Mouse (Mus musculus): ENCODE results near the gene Mrpl27.
"Not testable (repeated sequence)": the region's sequence is repeated elsewhere in the genome, so short reads cannot be mapped to it uniquely, and the experiment has no call there.

Mrpl27 gene

DNA sequence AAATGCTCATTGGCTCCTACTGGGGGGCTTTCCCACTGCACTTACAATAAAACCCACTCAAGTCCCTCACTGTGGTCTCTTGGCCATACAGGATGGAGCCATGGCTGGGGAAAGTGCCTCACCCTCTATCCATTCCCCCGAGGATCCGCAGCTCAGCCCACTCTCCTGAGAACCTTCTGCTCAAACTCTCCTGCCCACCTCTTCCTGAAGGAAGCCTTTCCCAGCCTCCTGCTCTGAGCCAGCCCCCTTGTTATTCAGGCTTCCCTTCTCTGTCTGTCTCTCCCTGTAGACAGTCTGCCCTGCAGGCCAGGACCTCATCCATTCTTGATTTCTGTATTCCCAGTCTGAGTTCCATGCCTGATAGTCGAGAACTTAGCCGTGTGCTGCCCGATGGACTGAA is 21.4 kb downstream of the Mrpl27 start:
- DNase-seq (ENCODE audit: low read depth) = no peak

DNA sequence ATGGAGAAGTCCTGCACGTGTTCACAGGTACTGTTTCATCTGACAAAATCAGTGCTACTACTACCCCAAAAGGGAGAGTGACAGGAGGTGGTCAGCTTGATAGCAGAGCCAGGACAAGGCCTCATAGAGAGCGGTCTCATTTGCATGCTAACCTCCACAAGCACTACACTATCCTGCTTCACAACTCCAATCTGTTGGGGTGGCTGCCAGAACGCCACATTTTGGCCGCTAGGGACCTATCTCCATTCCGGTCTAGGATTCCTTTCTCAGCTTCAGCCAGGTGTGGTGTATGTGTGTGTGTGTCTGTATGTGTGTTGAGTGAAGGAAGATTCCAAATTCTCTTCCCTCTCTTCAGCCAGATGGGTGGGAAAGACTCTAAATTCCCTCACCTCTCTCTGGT is 21.9 kb downstream of the Mrpl27 start:
- no peak for DNase-seq (ENCODE audit: low read depth)

DNA sequence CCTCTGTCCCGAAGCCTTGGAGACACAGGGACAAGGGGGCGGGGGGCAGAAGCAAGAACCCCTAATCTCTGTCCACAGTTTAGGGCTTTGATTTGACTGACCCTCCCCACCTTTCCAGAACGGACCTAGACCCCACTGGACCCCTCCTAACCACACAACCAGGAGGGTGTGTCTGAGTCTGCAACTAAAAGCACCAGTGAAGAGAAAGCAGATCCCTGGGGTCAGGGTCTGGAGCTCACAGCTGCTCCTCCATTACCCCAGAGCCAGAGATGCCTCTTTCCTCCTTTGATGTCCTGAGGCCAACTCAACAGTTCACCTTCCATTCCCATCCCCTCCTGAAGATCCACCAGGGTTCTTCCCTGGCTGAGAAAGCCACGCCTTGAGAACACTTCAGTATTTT is 22.7 kb downstream of the Mrpl27 start:
- DNase-seq (ENCODE audit: low read depth) = no peak

DNA sequence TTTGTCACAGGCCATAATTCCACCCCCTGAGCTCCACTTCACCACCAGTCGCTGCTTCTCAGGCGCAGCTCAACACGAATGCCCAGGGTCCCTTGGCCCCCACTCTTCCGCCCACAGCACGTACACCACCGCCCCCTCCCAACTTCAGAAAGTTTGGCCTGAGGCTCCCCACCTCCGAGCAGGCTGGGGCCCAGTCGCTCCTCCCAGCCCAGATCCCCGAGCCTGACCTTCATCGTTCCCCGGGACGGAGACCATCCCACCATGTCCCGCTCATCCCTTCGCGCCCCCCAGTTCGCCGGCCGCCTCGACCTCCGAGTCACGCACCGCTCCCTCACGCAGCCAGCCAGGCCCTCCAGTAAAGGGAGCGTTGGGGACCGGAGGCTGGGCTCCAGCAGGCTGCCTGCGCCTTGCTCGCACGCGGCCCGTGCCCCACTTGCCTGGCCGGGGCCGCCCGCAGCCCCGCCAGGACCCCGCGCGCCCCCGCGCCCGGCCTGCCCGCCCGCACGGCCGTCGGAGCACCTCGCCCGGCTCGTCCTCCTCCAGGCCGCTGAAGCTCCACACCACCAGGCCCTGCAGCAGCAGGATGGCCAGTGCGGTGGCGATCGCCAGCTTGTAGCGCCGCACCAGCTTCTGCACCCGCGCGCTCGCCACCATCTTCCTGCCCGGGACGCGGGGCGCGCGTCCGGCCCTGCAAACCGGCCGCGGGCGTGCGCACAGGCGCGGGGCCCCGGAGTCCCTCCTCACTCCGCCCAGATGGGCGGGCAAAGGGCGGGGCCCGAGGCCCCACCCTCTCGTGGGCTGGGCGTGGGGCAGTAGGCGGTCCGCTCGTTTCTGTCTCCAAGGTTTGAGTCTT is 23.4 kb downstream of the Mrpl27 start, which contains the start of gene Xylt2:
TSS of gene Xylt2 (minus strand) at position 762 of the 853 bp plus-strand sequence.
- peak; percentile 95 for DNase-seq (ENCODE audit: low read depth)

DNA sequence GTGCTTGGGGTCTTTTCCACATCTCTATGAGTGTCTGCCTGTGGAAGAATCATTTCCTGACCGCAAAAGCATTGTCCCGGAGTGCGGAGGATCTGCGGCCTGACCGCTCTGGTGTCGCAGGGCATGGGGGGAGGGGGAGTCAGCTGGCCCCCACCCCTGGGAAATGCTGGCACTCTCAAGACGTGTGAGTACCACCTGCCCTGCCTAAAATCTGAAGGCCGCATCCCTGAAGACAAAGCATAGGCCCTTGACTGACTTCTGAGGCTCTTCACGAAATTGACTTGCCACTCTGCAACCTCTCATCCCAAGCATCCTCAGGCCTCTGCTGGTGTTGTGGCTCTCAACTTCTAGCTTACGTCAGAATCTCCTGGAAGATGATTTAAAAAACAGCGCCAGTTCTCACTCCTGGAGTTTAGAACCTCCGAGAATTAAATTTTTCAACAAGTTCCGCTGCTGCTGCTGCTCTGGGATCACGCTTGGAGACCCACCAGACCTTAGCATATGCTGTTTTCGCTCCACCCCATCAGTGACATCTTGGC is 24.1 kb downstream of the Mrpl27 start:
- DNase-seq (ENCODE audit: low read depth) = no peak

DNA sequence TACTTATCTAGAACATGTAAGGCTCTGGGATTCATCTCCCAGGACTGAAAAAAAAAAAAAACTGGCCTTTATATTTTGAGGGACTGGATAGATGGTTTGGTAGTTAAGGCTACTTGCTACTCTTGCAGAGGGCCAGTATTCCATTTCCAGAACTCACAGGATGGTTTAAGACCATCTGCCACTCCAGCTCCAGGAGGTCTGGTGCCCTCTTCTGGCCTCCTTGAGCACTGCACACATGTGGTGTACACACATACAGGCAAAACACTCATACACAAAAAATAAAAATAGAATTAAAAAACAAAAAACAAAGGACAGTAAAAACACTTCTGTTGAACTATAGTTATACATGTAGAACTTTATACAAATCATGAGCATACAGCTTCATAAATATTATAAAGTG is 27.1 kb downstream of the Mrpl27 start:
- DNase-seq (ENCODE audit: low read depth) = no peak

DNA sequence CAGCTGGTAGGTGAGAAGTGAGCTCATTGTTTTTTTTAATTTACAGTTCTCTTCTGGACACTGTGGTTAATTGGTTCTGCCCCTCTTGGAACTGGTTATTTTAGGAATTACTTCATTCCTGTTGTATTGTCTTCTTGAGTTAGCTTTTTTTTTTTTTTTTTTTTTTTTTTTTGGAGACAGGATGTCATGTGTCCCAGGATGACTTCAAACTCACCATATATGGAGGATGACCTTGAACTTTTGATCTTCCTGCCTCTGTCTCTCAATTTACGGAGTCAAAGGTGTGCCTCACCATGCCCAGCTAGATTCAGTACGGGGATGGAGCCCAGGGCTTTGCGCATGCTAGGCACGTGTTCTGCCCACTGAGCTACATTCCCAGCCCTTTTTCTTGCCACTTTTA is 28.1 kb downstream of the Mrpl27 start:
- no peak for DNase-seq (ENCODE audit: low read depth)

DNA sequence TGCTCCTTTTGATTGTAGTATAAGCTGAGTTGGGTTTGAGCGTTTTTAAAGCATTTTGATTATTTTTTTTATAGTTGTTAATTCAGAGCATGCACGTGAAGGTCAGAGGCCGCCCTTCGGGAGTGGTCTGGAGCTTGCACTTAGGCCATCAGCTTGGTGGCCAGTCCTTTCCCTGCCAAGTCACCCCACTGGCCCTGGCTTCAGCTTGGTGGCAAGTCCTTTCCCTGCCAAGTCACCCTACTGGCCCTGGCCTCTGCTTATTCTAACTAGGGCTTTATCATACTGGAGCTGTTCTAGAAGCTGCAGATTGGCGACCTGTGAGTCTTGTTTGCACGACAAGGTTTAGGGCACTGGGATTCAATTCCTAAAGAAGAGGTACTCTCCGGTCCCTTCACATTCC is 28.9 kb downstream of the Mrpl27 start:
- DNase-seq (ENCODE audit: low read depth) = no peak

DNA sequence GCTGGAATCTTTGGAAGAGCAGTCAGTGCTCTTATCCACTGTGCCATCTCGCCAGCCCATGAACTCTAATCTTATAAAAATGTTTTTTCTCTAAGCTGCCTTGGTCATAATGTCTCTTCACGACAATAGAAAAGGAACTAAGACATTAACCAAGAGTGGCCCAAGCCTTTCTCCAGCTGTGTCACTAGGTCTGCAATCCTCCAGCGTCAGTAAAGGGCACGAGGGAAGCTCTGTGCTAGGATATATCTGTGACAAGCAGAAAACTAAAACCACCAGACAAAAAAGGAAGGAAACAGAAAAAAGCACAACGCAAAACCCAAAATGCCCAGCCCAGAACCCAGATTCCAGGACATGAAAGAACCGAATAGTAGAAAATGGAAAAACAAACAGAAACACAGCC is 33.6 kb downstream of the Mrpl27 start:
- DNase-seq (ENCODE audit: low read depth) = no peak

DNA sequence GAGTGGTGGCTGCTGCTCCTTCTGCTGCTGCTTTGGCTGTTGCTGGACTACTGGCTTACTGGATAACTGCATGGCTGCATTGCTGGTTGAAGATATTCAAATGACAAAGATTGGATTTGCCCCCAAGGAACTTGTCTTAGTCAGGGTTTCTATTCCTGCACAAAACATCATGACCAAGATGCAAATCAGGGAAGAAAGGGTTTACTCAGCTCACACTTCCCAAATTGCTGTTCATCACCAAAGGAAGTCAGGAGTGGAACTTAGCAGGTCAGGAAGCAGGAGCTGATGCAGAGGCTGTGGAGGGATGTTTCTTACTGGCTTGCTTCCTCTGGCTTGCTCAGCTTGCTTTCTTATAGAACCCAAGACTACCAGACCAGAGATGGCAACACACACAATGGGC is 38.9 kb downstream of the Mrpl27 start:
- not testable (repeated sequence) for DNase-seq (ENCODE audit: low read depth)

DNA sequence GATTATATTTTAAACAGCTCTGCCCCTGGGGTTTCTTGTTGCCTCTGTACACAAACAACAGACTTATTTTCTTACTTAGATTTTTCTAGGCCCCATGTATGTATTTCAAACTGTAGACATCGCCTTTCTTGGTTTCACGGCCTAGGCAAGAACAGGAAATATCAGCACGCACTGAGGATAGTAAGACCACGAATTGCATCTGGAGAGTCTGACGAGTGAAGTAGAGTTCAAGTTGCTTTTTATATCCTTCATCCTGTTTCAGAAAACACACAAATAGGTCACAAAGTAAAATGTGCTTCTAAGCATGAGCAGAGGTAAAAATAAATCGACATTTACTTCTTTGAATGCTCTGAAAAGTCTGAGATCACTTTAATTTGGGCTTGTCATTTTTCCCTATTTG is 41.9 kb downstream of the Mrpl27 start:
- peak; percentile 64 for DNase-seq (ENCODE audit: low read depth)

DNA sequence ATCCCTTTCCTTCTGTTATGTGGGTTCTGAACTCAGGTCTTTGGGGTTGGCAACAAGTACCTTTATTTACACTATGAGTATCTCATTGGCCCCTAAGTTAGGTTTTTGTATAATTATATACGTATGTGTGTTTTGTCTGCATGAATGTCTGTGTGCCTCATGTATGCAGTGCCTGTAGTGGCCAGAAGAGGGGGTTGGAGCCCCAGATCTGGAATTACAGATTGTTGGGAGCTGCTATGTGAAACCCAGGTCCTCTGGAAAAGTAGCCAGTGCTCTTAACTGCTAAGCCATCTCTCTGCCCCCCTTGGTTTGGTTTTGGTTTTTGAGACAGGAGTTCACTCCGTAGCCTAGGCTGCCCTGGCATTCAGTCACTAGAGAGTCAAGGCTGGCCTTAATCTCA is 43.6 kb downstream of the Mrpl27 start:
- no peak for DNase-seq (ENCODE audit: low read depth)

DNA sequence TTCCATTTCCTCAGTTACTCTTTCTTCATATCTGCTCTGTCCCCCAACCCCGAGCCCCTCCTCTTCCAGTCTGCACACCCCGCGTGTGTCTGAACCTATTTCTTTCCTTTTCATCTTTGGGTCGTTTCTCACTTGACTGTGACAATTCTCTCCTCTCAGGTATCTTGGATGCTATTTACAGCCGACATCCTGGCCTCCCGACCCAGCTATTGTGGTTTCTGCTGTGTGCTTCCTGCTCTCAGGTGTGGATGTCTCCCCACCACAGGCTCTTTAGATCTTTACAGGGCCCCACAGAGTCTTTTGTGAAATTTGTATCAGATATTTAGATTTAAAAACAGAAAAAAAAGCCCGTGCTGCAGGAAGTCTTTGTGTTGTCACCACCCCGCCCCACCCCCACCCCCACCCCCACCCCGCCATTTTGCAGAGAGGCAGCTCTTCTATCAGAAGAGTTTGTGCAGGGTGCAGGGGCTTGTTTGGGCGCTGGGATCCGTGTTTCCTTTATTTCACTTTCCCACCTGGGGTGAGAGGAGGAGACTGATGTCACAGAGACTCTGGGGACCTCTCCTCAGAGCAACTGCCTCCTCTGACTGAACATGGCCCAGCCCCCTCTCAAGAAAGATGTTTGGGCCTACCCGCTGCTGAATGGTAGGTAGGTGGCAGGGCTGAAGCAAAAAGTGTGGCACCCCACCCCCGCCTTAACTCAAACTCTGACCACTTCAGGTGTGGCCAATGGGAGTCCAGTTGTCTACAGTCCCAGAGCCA is 44.3 kb downstream of the Mrpl27 start:
- DNase-seq (ENCODE audit: low read depth) = peak; percentile 91

DNA sequence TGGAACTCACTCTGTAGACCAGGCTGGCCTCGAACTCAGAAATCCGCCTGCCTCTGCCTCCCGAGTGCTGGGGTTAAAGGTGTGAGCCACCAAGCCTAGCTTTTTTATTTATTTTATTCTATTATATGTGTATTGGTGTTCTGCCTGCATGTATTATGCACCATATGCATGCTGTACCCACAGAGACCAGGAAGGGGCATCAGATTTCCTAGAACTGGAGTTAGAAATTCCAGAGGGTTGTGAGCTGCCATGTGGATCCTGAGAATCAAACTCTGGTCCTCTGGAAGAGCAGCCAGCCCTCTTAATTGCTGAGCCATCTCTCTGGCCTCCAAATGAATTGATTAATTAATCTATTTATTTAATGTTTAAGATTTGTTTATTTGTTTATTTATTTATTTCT is 45.8 kb downstream of the Mrpl27 start:
- no peak for DNase-seq (ENCODE audit: low read depth)

DNA sequence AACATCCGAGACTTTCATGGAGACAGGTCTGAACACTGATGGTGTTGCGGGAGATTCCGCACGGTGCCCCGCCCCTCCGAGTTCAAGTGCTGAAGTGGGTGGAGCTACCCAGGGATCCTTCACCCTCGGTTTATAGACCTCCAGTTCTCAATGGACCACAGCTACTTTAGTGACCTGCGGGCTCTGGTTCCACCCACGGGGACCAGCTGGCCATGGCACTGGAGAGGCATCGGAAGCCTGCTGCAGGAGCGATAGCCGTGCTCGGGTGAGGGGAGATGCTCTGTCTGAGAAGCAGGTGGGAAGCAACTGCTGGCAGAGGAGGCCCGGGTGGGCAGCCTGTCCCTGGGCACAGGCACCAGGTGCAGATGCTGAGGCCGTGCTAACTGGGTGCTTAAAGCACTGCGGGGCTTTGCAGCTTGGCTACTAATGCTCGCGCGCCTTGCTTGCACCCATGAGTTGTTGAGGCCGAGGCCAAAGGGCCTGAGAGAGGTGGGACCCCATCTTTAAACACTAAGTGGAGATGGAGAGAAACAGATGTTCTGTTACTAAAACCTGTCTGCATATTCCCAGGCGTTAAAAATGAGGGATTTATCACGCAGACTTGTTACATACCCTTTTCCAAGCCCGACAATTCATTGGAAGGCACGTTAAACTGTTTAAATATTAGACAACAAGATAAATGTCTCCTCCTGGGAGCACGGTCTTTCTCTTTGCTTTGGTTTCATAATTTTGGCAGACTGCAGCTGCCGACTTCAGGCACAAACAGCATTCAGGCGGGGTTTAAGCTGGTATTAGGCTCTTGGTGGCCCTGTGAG is 48.0 kb downstream of the Mrpl27 start:
- DNase-seq (ENCODE audit: low read depth) = no peak

DNA sequence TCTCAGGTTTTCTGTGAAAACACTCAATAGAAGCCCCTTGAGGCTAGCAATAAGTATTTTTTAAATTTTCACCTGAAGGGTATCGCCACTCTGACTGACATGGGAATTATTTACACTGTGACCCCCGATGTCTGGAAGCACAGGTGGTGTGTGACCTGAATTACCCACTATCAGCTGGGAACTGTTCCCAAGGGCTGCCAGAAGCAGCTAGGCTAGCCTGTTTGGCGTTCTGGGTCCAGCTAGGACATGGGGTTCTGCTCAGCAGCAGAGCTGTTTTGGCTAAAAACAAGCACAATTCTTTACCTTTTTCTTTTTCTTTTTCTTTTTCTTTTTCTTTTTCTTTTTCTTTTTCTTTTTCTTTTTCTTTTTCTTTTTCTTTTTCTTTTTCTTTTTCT is 48.6 kb downstream of the Mrpl27 start:
- DNase-seq (ENCODE audit: low read depth) = no peak

DNA sequence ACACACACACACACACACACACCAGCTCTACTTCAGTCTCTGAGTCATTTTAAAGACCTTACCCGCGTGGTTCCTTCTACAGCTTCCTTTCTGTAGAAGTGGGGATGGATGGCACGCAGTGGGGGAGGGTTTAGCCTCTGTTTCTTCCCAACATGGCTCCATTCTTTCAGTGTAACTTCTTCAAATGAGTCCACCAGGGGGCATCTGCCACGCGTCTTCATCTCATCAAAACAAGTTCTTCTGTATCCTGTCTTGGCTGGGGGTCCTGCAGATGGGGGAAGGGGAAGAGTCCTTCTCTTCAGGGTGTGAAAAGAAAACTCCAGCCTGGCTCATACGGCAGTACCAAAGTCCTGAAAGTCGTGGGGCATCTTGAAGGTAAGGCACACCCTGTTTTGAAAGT is 50.5 kb downstream of the Mrpl27 start:
- DNase-seq (ENCODE audit: low read depth) = peak; percentile 71

DNA sequence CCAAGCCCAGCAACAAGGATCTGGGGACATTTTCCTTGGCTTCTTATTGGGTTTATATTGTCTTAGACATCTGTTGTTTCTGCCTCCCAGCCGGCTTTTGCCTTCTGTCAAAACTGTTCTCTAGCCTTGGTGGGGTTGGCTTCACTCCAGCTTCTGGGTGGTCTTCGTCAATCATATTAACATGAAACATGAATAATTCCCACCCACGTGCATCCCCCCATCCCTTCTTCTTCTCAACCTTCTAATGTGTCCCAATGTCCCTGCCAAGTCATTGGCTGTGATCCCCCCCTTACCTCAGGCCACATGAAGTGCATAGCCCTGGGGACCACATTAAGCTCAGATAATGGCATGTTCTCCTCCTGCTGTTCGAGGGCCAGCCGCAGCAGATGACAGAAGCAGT is 50.9 kb downstream of the Mrpl27 start, which contains the start of gene Gm11541:
TSS of gene Gm11541 (minus strand) at position 28 of the 400 bp plus-strand sequence.
- no peak for DNase-seq (ENCODE audit: low read depth)
